Mouse (Mus musculus): ENCODE measurements around the gene Tlr9. TPM values are rescaled to one million over a fixed set of nuclear protein-coding genes. Genes with fewer than 3 reads are reported as not detected.

The Tlr9 gene
- total RNA-seq, 2 experiments from 2014 or later = not detected

DNA sequence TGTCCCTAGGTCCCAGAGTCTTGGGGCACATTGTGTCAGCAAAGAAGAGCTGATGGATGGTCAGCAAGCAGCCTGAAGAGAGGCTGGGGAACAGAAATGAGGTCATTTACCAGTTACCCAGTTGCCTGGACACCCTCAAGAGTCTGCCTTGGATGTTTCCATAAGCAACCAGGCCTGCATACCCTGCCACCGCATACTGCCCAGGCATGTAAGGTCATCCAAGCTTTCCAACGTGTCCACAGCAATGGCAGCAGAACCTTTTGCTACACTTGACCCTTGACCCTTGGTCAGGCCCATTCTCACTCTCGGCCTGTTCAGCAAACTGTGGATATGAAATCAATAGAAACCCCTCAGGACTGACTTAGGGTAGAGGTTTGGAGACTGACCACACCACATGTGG, 39.1 kb downstream of the Tlr9 start:
- no peak for ATAC-seq (replicated peaks; ENCODE audit: low FRiP score, low TSS enrichment, poor library complexity, severe bottlenecking)

DNA sequence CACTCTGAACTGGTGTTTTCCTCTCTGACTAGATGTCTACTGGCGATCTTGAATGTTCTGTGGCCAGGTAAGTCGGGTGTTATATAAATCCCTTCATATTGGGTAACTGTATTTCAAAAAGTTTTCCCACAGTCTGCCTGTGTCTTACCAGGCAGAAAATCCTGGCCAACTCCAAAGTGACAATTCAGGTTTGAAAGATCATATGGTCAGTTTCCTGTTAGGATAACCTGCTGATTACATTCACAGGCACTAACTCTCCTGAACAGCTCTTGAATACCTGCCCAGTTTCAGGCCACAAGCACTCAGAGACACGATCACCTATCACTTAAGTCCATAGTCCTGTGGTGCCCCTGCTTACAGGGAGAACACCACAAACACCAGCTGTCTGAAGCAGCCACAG, 39.7 kb downstream of the Tlr9 start:
- no peak for ATAC-seq (replicated peaks; ENCODE audit: low FRiP score, low TSS enrichment, poor library complexity, severe bottlenecking)

DNA sequence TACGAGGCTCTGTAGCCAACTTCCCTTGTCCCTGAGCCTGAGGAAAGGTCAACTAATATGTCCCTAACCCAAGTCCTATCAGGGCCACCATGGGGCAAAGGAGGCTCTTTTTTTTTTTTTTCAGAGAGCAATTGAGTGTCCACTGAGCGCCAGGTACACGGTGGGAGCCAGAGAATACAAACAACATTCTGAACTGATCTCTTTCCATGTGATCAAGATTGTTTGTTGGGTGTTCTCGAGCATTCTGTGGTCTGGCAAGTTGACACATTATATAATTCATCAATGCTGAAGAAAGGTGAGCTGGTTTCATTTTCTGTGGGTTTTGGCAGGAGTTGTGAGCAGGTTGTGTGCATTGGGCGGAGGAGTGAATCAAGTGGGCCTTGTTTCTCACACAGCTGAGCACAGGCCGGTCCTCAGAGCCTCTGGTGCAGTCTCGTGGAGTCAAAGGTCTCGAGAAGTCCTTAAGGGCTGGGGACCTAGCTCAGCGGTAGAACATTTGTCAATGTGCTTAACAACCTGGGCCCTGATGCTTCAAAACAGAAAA, 41.1 kb downstream of the Tlr9 start:
- ATAC-seq (replicated peaks; ENCODE audit: low FRiP score, low TSS enrichment, poor library complexity, severe bottlenecking) = no peak

- no peak for ATAC-seq (replicated peaks; ENCODE audit: low FRiP score, low TSS enrichment, poor library complexity, severe bottlenecking)
These were observed 43.1 kb downstream of the Tlr9 start for GRCm38 (mm10) chr9:106265358-106266075.

DNA sequence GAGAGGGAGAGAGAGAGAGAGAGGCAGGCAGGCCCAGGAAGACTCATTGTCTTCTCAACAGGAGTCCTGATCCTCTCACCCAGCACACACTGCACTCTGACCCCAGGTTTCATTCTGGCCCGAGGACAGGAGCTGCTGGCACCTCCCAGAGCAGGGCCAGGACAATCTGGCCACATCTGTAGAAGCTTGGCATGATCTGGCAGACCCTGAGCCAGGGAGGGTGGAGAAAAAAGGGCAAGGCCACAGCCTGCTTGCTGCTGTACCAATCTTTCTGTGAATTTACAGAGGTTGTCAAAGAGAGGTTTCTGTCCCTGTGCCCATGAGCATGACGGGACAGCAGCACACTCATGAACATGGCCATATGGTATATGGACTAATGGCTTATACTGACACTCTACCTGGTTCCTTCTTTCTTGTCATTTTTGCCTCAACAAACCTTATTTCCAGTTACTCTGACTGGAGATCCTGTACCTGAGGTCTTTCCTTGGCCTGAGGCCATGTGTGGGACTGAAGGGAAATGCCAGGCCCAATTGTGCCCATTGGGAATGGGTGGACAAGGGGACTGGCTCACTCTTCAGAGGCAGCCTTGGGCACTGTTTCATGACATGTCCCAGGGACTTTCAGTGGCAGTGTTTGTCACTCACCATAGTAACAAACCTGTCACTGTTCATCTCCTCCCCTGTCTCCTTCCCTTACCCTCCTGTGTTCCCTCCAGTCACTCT, 44.7 kb downstream of the Tlr9 start:
- ATAC-seq (replicated peaks; ENCODE audit: low FRiP score, low TSS enrichment, poor library complexity, severe bottlenecking) = no peak

GRCm38 (mm10) chr9:106268421-106268820, 46.0 kb downstream of the Tlr9 start:
- peak; percentile 41; the same call in 1 of the 2 replicates for ATAC-seq (replicated peaks; ENCODE audit: low FRiP score, low TSS enrichment, poor library complexity, severe bottlenecking)

- no peak for ATAC-seq (replicated peaks; ENCODE audit: low FRiP score, low TSS enrichment, poor library complexity, severe bottlenecking)
These were observed 46.8 kb downstream of the Tlr9 start for GRCm38 (mm10) chr9:106269076-106269788.

DNA sequence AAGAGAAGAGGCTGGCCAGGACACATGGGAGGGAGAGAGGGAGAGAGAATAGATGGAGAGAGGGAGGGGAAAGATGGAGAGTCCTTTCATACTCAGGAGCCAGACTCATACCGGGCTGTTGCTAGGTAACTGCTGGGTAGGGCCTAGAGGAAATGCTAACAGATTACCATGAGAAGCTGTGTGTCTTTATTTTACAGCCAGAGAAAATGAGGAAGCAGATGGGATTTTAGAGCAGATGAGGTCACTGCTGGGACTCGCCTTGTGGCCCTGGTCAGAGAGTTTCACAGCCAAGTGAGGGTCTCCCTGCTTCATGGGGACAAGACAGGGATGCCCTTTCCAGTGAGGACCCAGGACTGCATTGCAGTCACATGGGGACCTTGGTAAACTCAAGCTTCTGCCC, 47.5 kb downstream of the Tlr9 start:
- ATAC-seq (replicated peaks; ENCODE audit: low FRiP score, low TSS enrichment, poor library complexity, severe bottlenecking) = no peak

DNA sequence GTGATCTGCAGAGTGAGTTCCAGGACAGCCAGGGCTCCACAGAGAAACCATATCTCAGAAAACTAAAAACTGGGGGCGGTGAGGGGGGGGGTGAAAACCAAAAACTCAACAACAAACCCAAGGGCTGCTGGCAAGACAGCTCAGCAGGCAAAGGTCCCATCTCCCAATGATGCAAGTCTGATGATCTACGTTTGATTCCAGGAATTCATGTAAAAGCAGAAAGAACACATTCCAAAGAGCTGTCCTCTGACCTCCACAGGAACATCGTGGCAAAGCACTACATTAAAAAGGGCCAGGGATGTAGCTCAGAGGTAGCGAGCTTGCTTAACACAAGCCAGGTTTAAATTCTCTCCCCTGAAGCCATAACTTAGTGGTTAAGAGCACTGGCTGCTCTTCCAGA, 48.3 kb downstream of the Tlr9 start:
- ATAC-seq (replicated peaks; ENCODE audit: low FRiP score, low TSS enrichment, poor library complexity, severe bottlenecking) = no peak

DNA sequence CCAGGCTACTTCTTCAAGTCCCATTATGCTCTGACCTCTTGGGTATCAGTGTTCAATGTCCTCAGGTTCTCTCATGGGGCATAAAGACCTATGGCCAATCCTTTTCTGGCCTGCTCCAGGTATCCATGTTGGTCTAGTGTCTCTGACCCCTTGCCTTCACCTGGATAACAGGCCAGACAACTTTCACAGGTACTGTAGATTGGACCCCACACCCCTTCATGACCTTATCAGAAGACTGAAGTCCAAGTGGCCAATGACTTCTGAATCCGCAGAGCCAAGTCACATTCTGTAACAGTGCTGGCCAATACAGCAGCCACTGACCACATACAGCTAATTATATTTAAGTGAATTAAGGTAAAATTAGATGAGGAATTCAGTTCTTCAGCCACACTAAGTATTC, 49.9 kb downstream of the Tlr9 start:
- ATAC-seq (replicated peaks; ENCODE audit: low FRiP score, low TSS enrichment, poor library complexity, severe bottlenecking) = no peak

GRCm38 (mm10) chr9:106273276-106273675, 50.9 kb downstream of the Tlr9 start:
- no peak for ATAC-seq (replicated peaks; ENCODE audit: low FRiP score, low TSS enrichment, poor library complexity, severe bottlenecking)

- no peak for ATAC-seq (replicated peaks; ENCODE audit: low FRiP score, low TSS enrichment, poor library complexity, severe bottlenecking)
These were observed 51.4 kb downstream of the Tlr9 start for GRCm38 (mm10) chr9:106273791-106274190.

GRCm38 (mm10) chr9:106274652-106275180, 52.3 kb downstream of the Tlr9 start:
- no peak for ATAC-seq (replicated peaks; ENCODE audit: low FRiP score, low TSS enrichment, poor library complexity, severe bottlenecking)

DNA sequence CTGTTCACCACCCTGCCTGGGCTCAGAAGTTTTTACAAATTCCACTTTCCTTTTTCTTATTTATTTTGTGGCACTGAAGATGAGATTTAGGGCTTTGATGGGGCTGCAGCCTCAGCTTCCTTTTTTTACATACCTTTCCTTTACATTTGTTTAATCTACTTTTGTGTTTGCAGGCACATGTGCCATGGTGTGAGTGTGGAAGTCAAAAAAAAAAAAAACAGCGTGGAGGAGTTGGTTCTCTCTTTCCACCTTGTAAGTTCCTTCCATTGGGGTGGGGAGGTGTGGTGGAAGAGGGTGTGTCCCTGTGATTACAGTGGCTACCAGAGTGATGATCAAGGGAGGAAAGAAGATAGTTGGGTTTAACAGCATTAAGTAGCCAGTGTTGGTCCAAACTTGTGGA, 53.4 kb downstream of the Tlr9 start:
- ATAC-seq (replicated peaks; ENCODE audit: low FRiP score, low TSS enrichment, poor library complexity, severe bottlenecking) = no peak

Other genes with a start within 250 kb of the Tlr9 start
- not detected in 2 replicates for gene Col6a4, start 125.8 kb upstream of the Tlr9 start, total RNA-seq (2014; fragmentation: Nextera tagmentation)
- gene Col6a4, start 125.8 kb upstream of the Tlr9 start, total RNA-seq (2017) = not detected in 2 replicates
- gene Glyctk, start 64.5 kb upstream of the Tlr9 start, total RNA-seq (2014; fragmentation: Nextera tagmentation) = 0.90 and 1.6 TPM in 2 replicates
- gene Glyctk, start 64.5 kb upstream of the Tlr9 start, total RNA-seq (2017) = 1.5 and 3.0 TPM in 2 replicates
- 65.2 and 70.8 TPM in 2 replicates for gene Wdr82, start 51.7 kb upstream of the Tlr9 start, total RNA-seq (2014; fragmentation: Nextera tagmentation)
- gene Wdr82, start 51.7 kb upstream of the Tlr9 start, total RNA-seq (2017) = 88.0 and 89.2 TPM in 2 replicates
- gene Ppm1m, start 22.9 kb upstream of the Tlr9 start, total RNA-seq (2014; fragmentation: Nextera tagmentation) = 15.4 and 21.4 TPM in 2 replicates
- gene Ppm1m, start 22.9 kb upstream of the Tlr9 start, total RNA-seq (2017) = 3.5 and 6.8 TPM in 2 replicates
- gene Twf2, start 19.5 kb upstream of the Tlr9 start, total RNA-seq (2014; fragmentation: Nextera tagmentation) = 11.4 and 15.5 TPM in 2 replicates
- gene Twf2, start 19.5 kb upstream of the Tlr9 start, total RNA-seq (2017) = 13.7 and 19.8 TPM in 2 replicates
- 29.5 and 45.9 TPM in 2 replicates for gene Alas1, start 26.1 kb downstream of the Tlr9 start, total RNA-seq (2014; fragmentation: Nextera tagmentation)
- gene Alas1, start 26.1 kb downstream of the Tlr9 start, total RNA-seq (2017) = 21.7 and 27.7 TPM in 2 replicates
- gene Poc1a, start 58.5 kb downstream of the Tlr9 start, total RNA-seq (2014; fragmentation: Nextera tagmentation) = 29.1 and 48.1 TPM in 2 replicates
- gene Poc1a, start 58.5 kb downstream of the Tlr9 start, total RNA-seq (2017) = 28.1 and 40.0 TPM in 2 replicates
- gene Dusp7, start 146.0 kb downstream of the Tlr9 start, total RNA-seq (2014; fragmentation: Nextera tagmentation) = 19.0 and 22.9 TPM in 2 replicates
- 3.2 and 7.2 TPM in 2 replicates for gene Dusp7, start 146.0 kb downstream of the Tlr9 start, total RNA-seq (2017)
- gene Rpl29, start 206.9 kb downstream of the Tlr9 start, total RNA-seq (2014; fragmentation: Nextera tagmentation) = 3,119 and 3,478 TPM in 2 replicates
- 1,796 and 2,125 TPM in 2 replicates for gene Rpl29, start 206.9 kb downstream of the Tlr9 start, total RNA-seq (2017)
- 17.3 and 22.0 TPM in 2 replicates for gene Acy1, start 215.7 kb downstream of the Tlr9 start, total RNA-seq (2014; fragmentation: Nextera tagmentation)
- 20.9 and 22.4 TPM in 2 replicates for gene Acy1, start 215.7 kb downstream of the Tlr9 start, total RNA-seq (2017)
- 11.9 and 14.9 TPM in 2 replicates for gene Abhd14b, start 224.9 kb downstream of the Tlr9 start, total RNA-seq (2014; fragmentation: Nextera tagmentation)
- 3.6 and 4.9 TPM in 2 replicates for gene Abhd14b, start 224.9 kb downstream of the Tlr9 start, total RNA-seq (2017)
- gene Abhd14a, start 225.1 kb downstream of the Tlr9 start, total RNA-seq (2014; fragmentation: Nextera tagmentation) = 40.5 and 56.0 TPM in 2 replicates
- 18.6 and 31.0 TPM in 2 replicates for gene Abhd14a, start 225.1 kb downstream of the Tlr9 start, total RNA-seq (2017)
- gene Pcbp4, start 230.7 kb downstream of the Tlr9 start, total RNA-seq (2014; fragmentation: Nextera tagmentation) = 0.40 and 6.6 TPM in 2 replicates
- 0.30 and 0.89 TPM in 2 replicates for gene Pcbp4, start 230.7 kb downstream of the Tlr9 start, total RNA-seq (2017)
- gene Gpr62, start 243.3 kb downstream of the Tlr9 start, total RNA-seq (2014; fragmentation: Nextera tagmentation) = not detected in 2 replicates
- not detected in 2 replicates for gene Gpr62, start 243.3 kb downstream of the Tlr9 start, total RNA-seq (2017)